Mouse (Mus musculus): Measurements from ENCODE around the gene Zc3h12b. TPM values are rescaled to one million over a fixed set of nuclear protein-coding genes. Genes with fewer than 3 reads are reported as not detected.
"Not testable (repeated sequence)": the region's sequence is repeated elsewhere in the genome, so short reads cannot be mapped to it uniquely, and the experiment has no call there.

The Zc3h12b gene
- total RNA-seq, 1 experiment, result 0.62 TPM

- peaks cover 3% of the 10 kb centered on the region; the same call in 1 of the 2 replicates for H3K36me3 ChIP-seq (ENCODE audit: control insufficient read depth, insufficient read depth, low read length, poor library complexity, severe bottlenecking)
- peak; percentile 76; the same call in 1 of the 2 replicates for TF ChIP-seq ZNF384 (IDR thresholded peaks at IDR 0.05; ENCODE audit: low read depth, low read length)
- TF ChIP-seq CHD2 (IDR thresholded peaks at IDR 0.05; ENCODE audit: low read depth, low read length), result 0 out of 2 replicates have a peak, but pooled peaks have one; percentile 33
- TF ChIP-seq ZC3H11A (IDR thresholded peaks at IDR 0.05; ENCODE audit: borderline replicate concordance, low read depth, low read length), result no peak
- peak; percentile 66; the same call in 1 of the 2 replicates for TF ChIP-seq HCFC1 (IDR thresholded peaks at IDR 0.05; ENCODE audit: borderline replicate concordance, insufficient read depth, low read length)
- no peak for TF ChIP-seq MAFK (IDR thresholded peaks at IDR 0.05; ENCODE audit: insufficient read depth, low read depth, low read length)
- H3K9ac ChIP-seq (ENCODE audit: insufficient read depth, low read depth, low read length, poor library complexity, severe bottlenecking), result peak within 1 kb of the TSS; percentile 83
- H3K27ac ChIP-seq (ENCODE audit: insufficient read depth, low read depth, low read length, poor library complexity, severe bottlenecking), result peak within 1 kb of the TSS; percentile 51; the same call in 1 of the 2 replicates
- DNase-seq (ENCODE audit: low read depth, low spot score), result peak; percentile 79
- H3K9me3 ChIP-seq (ENCODE audit: control insufficient read depth, insufficient read depth, low read depth, low read length), result no peaks in the 10 kb centered on the region
- peak within 1 kb of the TSS; percentile 81 to 88 for H3K4me3 ChIP-seq (ENCODE audit: insufficient read depth in 1 of 2, low read depth in 1 of 2, low read length in 2 of 2, poor library complexity in 1 of 2, severe bottlenecking in 1 of 2)
- H3K4me1 ChIP-seq (ENCODE audit: control insufficient read depth in 2 of 2, insufficient read depth in 2 of 2, low read length in 2 of 2, poor library complexity in 1 of 2), result no peaks in the 10 kb centered on the region
- in situ Hi-C loops (cut with MboI; ENCODE audit: low sequenced_read_pairs in 2 of 2, unreplicated experiment in 2 of 2), result no loop called here
Observed at GRCm38 (mm10) chrX:95956497-95957293, 245.2 kb downstream of the Zc3h12b start, which contains the start of gene Las1l. Las1l (minus strand) TSS chrX:95956962.

- peak overlapping the region in 1 of 2 experiments; percentile 75; a peak in 2 of 4 replicates for H3K4me3 ChIP-seq (ENCODE audit: insufficient read depth in 1 of 2, low read depth in 1 of 2, low read length in 2 of 2, poor library complexity in 1 of 2, severe bottlenecking in 1 of 2)
- H3K4me1 ChIP-seq (ENCODE audit: control insufficient read depth in 2 of 2, insufficient read depth in 2 of 2, low read length in 2 of 2, poor library complexity in 1 of 2); H3K27ac ChIP-seq (ENCODE audit: insufficient read depth, low read depth, low read length, poor library complexity, severe bottlenecking); in situ Hi-C loops (cut with MboI; ENCODE audit: low sequenced_read_pairs in 2 of 2, unreplicated experiment in 2 of 2); DNase-seq (ENCODE audit: low read depth, low spot score); H3K36me3 ChIP-seq (ENCODE audit: control insufficient read depth, insufficient read depth, low read length, poor library complexity, severe bottlenecking); H3K9me3 ChIP-seq (ENCODE audit: control insufficient read depth, insufficient read depth, low read depth, low read length): not testable (repeated sequence)
- H3K9ac ChIP-seq (ENCODE audit: insufficient read depth, low read depth, low read length, poor library complexity, severe bottlenecking), result 0 out of 2 replicates have a peak overlapping the region, but pooled peaks have one; percentile 32
Observed at GRCm38 (mm10) chrX:95957461-95957860, 246.0 kb downstream of the Zc3h12b start.

GRCm38 (mm10) chrX:95963366-95963765 is 251.9 kb downstream of the Zc3h12b start:
- no peaks in the 10 kb centered on the region for H3K9me3 ChIP-seq (ENCODE audit: control insufficient read depth, insufficient read depth, low read depth, low read length)
- DNase-seq (ENCODE audit: low read depth, low spot score), result no peak
- H3K4me1 ChIP-seq (ENCODE audit: control insufficient read depth in 2 of 2, insufficient read depth in 2 of 2, low read length in 2 of 2, poor library complexity in 1 of 2), result peaks cover 0 to 3% of the 10 kb centered on the region in 2 experiments; a peak in 1 of 4 replicates
- no peak overlapping the region for H3K4me3 ChIP-seq (ENCODE audit: insufficient read depth in 1 of 2, low read depth in 1 of 2, low read length in 2 of 2, poor library complexity in 1 of 2, severe bottlenecking in 1 of 2)
- H3K9ac ChIP-seq (ENCODE audit: insufficient read depth, low read depth, low read length, poor library complexity, severe bottlenecking), result no peak overlapping the region
- in situ Hi-C loops (cut with MboI; ENCODE audit: low sequenced_read_pairs in 2 of 2, unreplicated experiment in 2 of 2), result no loop called here
- H3K36me3 ChIP-seq (ENCODE audit: control insufficient read depth, insufficient read depth, low read length, poor library complexity, severe bottlenecking), result no peaks in the 10 kb centered on the region
- no peak overlapping the region for H3K27ac ChIP-seq (ENCODE audit: insufficient read depth, low read depth, low read length, poor library complexity, severe bottlenecking)
- TF ChIP-seq CHD2 (IDR thresholded peaks at IDR 0.05; ENCODE audit: low read depth, low read length) (no peak), ZNF384 (IDR thresholded peaks at IDR 0.05; ENCODE audit: low read depth, low read length) (no peak), HCFC1 (IDR thresholded peaks at IDR 0.05; ENCODE audit: borderline replicate concordance, insufficient read depth, low read length) (no peak), ZC3H11A (IDR thresholded peaks at IDR 0.05; ENCODE audit: borderline replicate concordance, low read depth, low read length) (no peak), MAFK (IDR thresholded peaks at IDR 0.05; ENCODE audit: insufficient read depth, low read depth, low read length) (no peak)

- Histone ChIP-seq H3K27ac (ENCODE audit: insufficient read depth, low read depth, low read length, poor library complexity, severe bottlenecking) (no peak overlapping the region), H3K4me3 (ENCODE audit: insufficient read depth in 1 of 2, low read depth in 1 of 2, low read length in 2 of 2, poor library complexity in 1 of 2, severe bottlenecking in 1 of 2) (no peak overlapping the region), H3K9me3 (ENCODE audit: control insufficient read depth, insufficient read depth, low read depth, low read length) (no peaks in the 10 kb centered on the region), H3K36me3 (ENCODE audit: control insufficient read depth, insufficient read depth, low read length, poor library complexity, severe bottlenecking) (no peaks in the 10 kb centered on the region), H3K4me1 (ENCODE audit: control insufficient read depth in 2 of 2, insufficient read depth in 2 of 2, low read length in 2 of 2, poor library complexity in 1 of 2) (peaks cover 0 to 7% of the 10 kb centered on the region in 2 experiments; a peak in 1 of 4 replicates), H3K9ac (ENCODE audit: insufficient read depth, low read depth, low read length, poor library complexity, severe bottlenecking) (no peak overlapping the region)
- TF ChIP-seq ZNF384 (IDR thresholded peaks at IDR 0.05; ENCODE audit: low read depth, low read length) (no peak), CHD2 (IDR thresholded peaks at IDR 0.05; ENCODE audit: low read depth, low read length) (no peak)
- no peak for DNase-seq (ENCODE audit: low read depth, low spot score)
- in situ Hi-C loops (cut with MboI; ENCODE audit: low sequenced_read_pairs in 2 of 2, unreplicated experiment in 2 of 2), result no loop called here
Observed at GRCm38 (mm10) chrX:95965036-95965435, 253.6 kb downstream of the Zc3h12b start.
